Mouse (Mus musculus): ENCODE data around the gene Mreg. TPM values are rescaled to one million over a fixed set of nuclear protein-coding genes. Genes with fewer than 3 reads are reported as not detected.

Gene Mreg
- polyA plus RNA-seq, 1 experiment: not detected

DNA sequence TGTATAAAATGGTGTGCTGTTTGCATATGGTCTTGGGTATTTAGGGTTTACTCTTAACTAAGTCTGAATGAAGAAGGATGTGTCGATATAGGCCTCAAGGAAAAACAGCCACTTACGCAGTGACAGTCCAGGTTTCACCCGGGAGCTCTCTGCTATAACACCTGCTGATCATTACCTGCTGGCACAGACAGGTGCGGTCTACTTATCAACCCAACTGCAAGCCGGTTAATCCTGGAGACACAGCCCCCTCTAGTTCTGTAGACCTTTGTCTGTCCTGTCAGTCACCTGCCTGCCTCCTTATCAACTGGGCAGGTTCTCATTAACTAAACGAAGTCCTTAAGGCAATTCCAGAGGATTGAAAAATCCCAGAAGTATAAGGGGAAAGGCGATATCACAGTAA, 37.9 kb downstream of the Mreg start:
- Histone ChIP-seq H3K4me1 (ENCODE audit: control insufficient read depth, insufficient read depth, low read length) (no peaks in the 10 kb centered on the region), H3K27ac (ENCODE audit: insufficient read depth, low read depth, low read length) (no peak overlapping the region), H3K4me3 (ENCODE audit: insufficient read depth, low read length) (no peak overlapping the region)
- TF ChIP-seq POLR2A (IDR thresholded peaks at IDR 0.05; ENCODE audit: borderline replicate concordance, low read depth, low read length) (no peak), CTCF (IDR thresholded peaks at IDR 0.05; ENCODE audit: low read depth, low read length) (no peak)

DNA sequence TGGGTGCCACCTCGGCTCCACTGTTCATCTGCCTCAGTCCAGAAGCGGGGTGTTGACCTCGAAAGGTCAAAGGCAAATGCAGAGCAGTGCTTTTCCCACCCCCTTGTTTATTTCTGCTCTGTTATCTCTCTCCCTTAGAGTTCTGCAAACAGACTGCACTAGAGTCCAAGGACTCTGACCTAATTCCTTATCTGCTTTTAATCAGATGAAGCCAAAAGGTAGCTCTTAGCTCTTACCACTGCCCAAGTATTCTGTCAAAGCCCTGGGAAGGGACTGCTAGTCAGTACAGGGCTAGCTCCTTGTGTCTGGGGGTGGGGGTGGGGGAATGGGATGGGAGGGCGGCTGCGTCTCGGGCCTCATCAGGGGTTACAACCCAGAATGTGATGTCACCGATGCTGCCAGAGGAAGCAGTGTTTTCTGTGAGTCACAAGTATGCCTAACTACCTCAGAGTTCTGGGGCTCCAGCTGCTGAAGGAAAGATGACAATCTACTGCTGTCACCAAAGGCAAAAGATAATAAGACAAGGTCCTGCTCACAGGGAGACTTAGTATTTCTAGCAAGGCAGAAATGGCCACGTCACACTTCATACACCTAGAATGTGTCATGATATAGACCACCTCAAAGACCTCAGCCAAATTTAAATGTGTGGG, 38.6 kb downstream of the Mreg start:
- H3K4me1 ChIP-seq (ENCODE audit: control insufficient read depth, insufficient read depth, low read length): no peaks in the 10 kb centered on the region
- no peak overlapping the region for H3K27ac ChIP-seq (ENCODE audit: insufficient read depth, low read depth, low read length)
- no peak overlapping the region for H3K4me3 ChIP-seq (ENCODE audit: insufficient read depth, low read length)
- TF ChIP-seq POLR2A (IDR thresholded peaks at IDR 0.05; ENCODE audit: borderline replicate concordance, low read depth, low read length) (no peak), CTCF (IDR thresholded peaks at IDR 0.05; ENCODE audit: low read depth, low read length) (no peak)

DNA sequence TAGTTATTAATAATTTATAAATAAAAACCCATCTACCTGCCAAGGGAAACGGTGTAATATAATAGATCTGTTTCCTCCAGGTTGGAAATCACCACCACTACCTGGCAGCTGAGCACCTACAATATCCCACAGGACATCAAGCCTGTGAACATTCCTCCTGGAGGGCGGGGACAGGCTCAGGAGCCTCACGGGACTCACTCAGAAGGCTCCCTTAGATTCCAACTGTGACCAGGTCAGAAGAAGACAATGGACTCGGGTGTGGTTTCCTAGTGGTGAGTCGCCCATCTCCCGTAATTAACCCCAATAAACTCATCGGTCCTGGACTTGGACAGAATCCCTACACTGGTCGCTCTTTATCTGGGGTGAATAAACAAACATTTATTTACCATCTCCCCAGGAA, 39.3 kb downstream of the Mreg start:
- no peak overlapping the region for H3K27ac ChIP-seq (ENCODE audit: insufficient read depth, low read depth, low read length)
- TF ChIP-seq POLR2A (IDR thresholded peaks at IDR 0.05; ENCODE audit: borderline replicate concordance, low read depth, low read length): no peak
- no peak for TF ChIP-seq CTCF (IDR thresholded peaks at IDR 0.05; ENCODE audit: low read depth, low read length)
- H3K4me3 ChIP-seq (ENCODE audit: insufficient read depth, low read length): no peak overlapping the region
- H3K4me1 ChIP-seq (ENCODE audit: control insufficient read depth, insufficient read depth, low read length): no peaks in the 10 kb centered on the region

DNA sequence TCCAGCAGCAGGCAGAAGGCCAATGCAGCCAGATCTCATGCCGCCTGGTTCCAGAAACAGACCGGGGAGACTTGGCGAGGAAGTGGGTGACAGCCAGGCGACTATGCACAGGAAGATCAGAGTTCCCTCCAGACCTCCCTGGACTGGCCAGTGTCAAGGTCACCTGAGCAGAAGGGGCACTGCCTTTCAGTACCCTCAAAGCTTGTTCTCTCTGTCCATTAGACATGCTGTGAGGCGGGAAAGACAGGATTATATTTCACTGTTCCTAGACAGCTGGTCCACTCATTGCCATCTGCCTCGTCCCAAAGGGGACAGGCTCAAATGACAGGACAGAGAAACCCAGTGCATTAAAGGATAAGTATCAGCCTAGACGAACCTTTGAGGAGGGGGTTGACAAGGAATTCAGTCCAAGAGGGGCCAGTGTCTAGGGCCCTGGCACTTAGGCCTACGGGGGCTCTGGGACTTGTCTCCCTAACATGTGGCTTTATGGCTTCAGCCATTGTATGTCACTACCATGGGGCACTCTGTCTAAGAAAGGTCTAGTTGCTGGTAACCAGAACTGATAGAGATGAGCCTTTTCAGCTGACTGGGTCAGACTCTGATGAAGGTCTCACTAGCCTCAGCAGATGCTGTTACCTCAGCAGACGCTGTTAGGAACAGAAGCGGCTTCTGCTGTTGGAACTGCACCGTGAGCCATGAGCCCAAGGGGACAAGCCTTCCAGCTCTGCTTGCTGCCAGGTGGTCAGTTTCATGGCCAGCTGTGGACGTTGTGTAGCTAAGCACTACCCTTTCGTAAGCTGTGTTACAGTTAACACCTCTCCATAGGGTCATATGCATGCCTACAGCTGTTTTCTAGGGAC, 40.9 kb downstream of the Mreg start:
- TF ChIP-seq POLR2A (IDR thresholded peaks at IDR 0.05; ENCODE audit: borderline replicate concordance, low read depth, low read length) (no peak), CTCF (IDR thresholded peaks at IDR 0.05; ENCODE audit: low read depth, low read length) (no peak)
- H3K4me1 ChIP-seq (ENCODE audit: control insufficient read depth, insufficient read depth, low read length): no peaks in the 10 kb centered on the region

DNA sequence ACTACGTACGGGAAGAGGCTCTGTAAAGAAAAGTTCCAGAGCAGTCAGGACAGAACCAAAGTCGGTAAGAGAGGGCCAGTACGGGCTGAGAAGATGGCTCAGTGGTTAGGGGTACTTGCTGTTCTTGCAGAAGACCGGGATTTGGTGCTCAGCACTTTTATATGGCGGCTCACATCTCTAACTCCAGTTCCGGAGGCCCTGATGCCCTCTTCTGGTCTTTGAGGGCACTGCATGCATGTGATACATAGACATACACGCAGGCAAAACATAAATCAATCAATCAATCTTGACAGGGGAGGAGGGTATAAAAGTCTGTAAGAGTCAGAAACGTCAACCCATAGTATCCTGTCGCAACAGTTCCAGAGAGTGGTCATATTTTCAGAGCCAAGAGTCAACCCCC, 45.1 kb downstream of the Mreg start:
- no peak overlapping the region for H3K27ac ChIP-seq (ENCODE audit: insufficient read depth, low read depth, low read length)
- TF ChIP-seq POLR2A (IDR thresholded peaks at IDR 0.05; ENCODE audit: borderline replicate concordance, low read depth, low read length) (no peak), CTCF (IDR thresholded peaks at IDR 0.05; ENCODE audit: low read depth, low read length) (no peak)
- no peaks in the 10 kb centered on the region for H3K4me1 ChIP-seq (ENCODE audit: control insufficient read depth, insufficient read depth, low read length)
- no peak overlapping the region for H3K4me3 ChIP-seq (ENCODE audit: insufficient read depth, low read length)

More for the DNA sequence above, 40.9 kb downstream of the Mreg start:
- Histone ChIP-seq H3K27ac (ENCODE audit: insufficient read depth, low read depth, low read length) (no peak overlapping the region), H3K4me3 (ENCODE audit: insufficient read depth, low read length) (no peak overlapping the region)

DNA sequence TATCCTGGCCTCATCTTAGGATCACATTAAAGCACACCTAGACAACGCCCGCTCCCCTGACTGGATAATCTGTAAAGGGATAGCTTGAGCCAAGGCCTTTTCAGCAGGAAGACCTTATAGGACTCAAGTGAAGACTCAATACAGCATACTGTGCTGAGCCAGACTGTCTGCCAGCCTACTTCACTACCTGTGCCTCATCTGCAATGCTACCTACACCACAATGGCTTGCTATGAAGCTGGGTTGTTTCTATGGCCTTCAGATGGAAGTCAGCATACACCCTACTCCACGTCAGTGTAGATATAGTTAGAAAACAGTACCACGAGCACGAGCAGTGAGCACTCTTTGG, 45.7 kb downstream of the Mreg start:
- H3K27ac ChIP-seq (ENCODE audit: insufficient read depth, low read depth, low read length): no peak overlapping the region
- TF ChIP-seq CTCF (IDR thresholded peaks at IDR 0.05; ENCODE audit: low read depth, low read length) (no peak), POLR2A (IDR thresholded peaks at IDR 0.05; ENCODE audit: borderline replicate concordance, low read depth, low read length) (no peak)
- no peak overlapping the region for H3K4me3 ChIP-seq (ENCODE audit: insufficient read depth, low read length)
- H3K4me1 ChIP-seq (ENCODE audit: control insufficient read depth, insufficient read depth, low read length): no peaks in the 10 kb centered on the region

DNA sequence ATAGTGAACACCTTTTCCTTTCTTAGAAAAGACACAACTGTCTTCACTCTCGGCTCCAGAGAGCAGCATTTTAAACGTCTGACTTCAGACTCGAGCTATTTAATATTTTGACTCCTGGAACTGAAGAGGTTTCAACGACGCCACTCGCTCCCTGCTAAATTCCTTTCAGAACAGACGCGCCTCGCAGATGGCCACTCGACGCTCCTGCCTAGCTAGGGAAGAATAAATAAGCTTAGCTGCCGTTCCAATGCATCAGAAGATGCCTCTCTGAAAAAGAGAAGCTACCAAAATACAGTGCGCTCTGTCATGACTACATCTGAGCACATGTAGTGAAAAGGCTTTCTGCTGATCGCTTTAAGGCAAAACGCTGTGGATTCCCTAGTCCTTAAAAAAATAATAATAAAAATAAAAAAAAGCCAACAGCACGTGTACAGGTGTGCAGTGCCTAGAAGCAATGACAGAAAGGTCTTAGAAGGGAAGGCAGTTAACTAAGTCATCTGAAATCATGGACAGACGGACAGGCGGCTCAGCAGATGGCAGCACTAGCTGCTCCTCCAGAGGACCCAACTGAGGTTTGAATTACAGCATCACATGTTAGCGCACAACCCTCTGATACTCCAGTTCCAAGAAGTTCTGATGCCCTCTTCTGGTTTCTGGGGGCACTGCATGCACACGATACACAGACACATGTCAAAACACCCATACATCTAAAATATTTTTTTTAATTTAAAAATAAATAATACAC, 46.2 kb downstream of the Mreg start:
- TF ChIP-seq CTCF (IDR thresholded peaks at IDR 0.05; ENCODE audit: low read depth, low read length) (no peak), POLR2A (IDR thresholded peaks at IDR 0.05; ENCODE audit: borderline replicate concordance, low read depth, low read length) (no peak)
- no peaks in the 10 kb centered on the region for H3K4me1 ChIP-seq (ENCODE audit: control insufficient read depth, insufficient read depth, low read length)
- no peak overlapping the region for H3K4me3 ChIP-seq (ENCODE audit: insufficient read depth, low read length)
- H3K27ac ChIP-seq (ENCODE audit: insufficient read depth, low read depth, low read length): no peak overlapping the region

DNA sequence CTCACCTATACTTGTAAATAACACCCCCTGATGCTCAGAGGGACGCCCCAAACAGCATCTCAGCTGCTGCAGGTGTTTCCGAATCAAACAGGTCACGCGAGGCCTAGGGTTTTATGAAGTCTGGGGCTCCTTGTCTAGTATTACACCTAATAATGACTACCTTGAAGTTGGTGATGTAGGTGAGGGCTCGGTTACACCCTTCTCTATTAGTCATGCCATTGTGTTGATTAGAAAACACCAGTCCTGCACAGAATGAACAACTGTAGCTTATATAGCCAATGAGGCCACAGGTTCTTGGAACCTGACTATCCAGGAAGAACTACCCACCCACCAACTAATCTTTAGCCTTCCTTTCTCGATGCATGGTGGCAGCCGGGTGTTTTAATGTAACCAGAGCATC, 51.8 kb downstream of the Mreg start:
- no peak overlapping the region for H3K4me3 ChIP-seq (ENCODE audit: insufficient read depth, low read length)
- no peak for TF ChIP-seq POLR2A (IDR thresholded peaks at IDR 0.05; ENCODE audit: borderline replicate concordance, low read depth, low read length)
- H3K4me1 ChIP-seq (ENCODE audit: control insufficient read depth, insufficient read depth, low read length): no peaks in the 10 kb centered on the region
- H3K27ac ChIP-seq (ENCODE audit: insufficient read depth, low read depth, low read length): no peak overlapping the region

DNA sequence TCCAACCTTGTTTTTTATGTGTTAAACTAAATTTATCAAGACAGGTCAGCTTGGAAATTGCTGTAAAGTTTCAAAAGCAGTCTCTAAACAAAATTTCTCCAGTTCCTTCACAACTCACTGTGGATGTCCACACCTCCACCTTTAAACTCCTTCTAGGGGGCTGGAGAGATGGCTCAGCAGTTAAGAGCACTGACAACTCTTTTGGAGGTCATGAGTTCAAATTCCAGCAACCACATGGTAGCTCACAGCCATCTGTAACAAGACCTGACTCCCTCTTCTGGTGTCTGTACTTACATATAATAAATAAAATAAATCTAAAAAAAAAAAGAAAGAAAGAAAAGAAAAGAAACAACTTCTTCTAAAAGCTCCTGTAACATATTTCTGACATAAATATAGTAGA, 67.1 kb downstream of the Mreg start:
- TF ChIP-seq POLR2A (IDR thresholded peaks at IDR 0.05; ENCODE audit: borderline replicate concordance, low read depth, low read length): no peak
- no peak for TF ChIP-seq CTCF (IDR thresholded peaks at IDR 0.05; ENCODE audit: low read depth, low read length)
- H3K4me1 ChIP-seq (ENCODE audit: control insufficient read depth, insufficient read depth, low read length): no peaks in the 10 kb centered on the region
- H3K4me3 ChIP-seq (ENCODE audit: insufficient read depth, low read length): no peak overlapping the region
- no peak overlapping the region for H3K27ac ChIP-seq (ENCODE audit: insufficient read depth, low read depth, low read length)

DNA sequence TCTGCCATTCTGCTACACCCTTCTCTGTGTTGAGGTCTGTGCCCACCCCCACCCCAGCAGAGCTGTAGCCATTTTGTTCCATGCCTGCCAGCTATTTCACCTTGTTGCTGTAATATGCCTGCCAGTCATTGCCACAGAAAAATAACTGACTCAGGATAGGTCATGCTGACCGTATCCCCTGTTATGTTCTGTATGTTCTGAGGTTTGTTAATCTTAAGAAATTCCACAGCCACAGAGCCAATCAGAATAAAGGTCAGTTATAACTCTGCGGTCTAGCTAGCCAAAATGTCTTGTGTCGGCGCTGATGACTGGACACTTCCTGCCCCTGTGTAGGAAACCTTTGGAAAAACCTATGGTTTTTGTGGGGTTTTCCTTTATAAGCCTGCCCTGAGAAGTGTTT, 67.7 kb downstream of the Mreg start:
- no peak for TF ChIP-seq CTCF (IDR thresholded peaks at IDR 0.05; ENCODE audit: low read depth, low read length)
- TF ChIP-seq POLR2A (IDR thresholded peaks at IDR 0.05; ENCODE audit: borderline replicate concordance, low read depth, low read length): no peak
- Histone ChIP-seq H3K4me1 (ENCODE audit: control insufficient read depth, insufficient read depth, low read length) (no peaks in the 10 kb centered on the region), H3K4me3 (ENCODE audit: insufficient read depth, low read length) (no peak overlapping the region), H3K27ac (ENCODE audit: insufficient read depth, low read depth, low read length) (no peak overlapping the region)
